Comparison of ENCODE assay signal across 22 mouse cellular contexts in genomic region chr10:23864362-23865312, GRCm38 (mm10). TPM values are rescaled to one million over a fixed set of nuclear protein-coding genes. Genes with fewer than 3 reads are reported as not detected.
DNase-seq lines count a peak whose midpoint lies in the region; ATAC-seq and TF ChIP-seq lines count a peak whose summit lies in the region.
"Had no signal": no experiment of that assay in that cellular context is flagged by ENCODE, and none has a peak within 500 bp of the region (broad histone marks: within the 10 kb centered on the region; RNA-seq: fewer than 3 reads in every experiment).

No protein-coding gene starts in this region.

- no peaks in the 10 kb centered on the region for H3K27me3 ChIP-seq in kidney, embryonic 16.5 days (ENCODE audit: insufficient read depth, low read length)
- no peaks in the 10 kb centered on the region for H3K27me3 ChIP-seq in midbrain, postnatal 0 days (ENCODE audit: insufficient read depth, low read length)
- no peaks in the 10 kb centered on the region for H3K27me3 ChIP-seq in midbrain, embryonic 16.5 days (ENCODE audit: control insufficient read depth, insufficient read depth, low read depth, low read length)
- H3K27me3 ChIP-seq: heart, embryonic 15.5 days; liver, embryonic 13.5 days; midbrain, embryonic 13.5 days had no signal

- peaks cover 17% of the 10 kb centered on the region for H3K9me3 ChIP-seq in kidney, embryonic 16.5 days (ENCODE audit: low read length)
- H3K9me3 ChIP-seq in midbrain, postnatal 0 days (ENCODE audit: low read length): no peaks in the 10 kb centered on the region
- H3K9me3 ChIP-seq in midbrain, embryonic 16.5 days (replicated peaks; ENCODE audit: control insufficient read depth, low read length, poor library complexity, severe bottlenecking): peaks cover 7% of the 10 kb centered on the region
- H3K9me3 ChIP-seq: heart, embryonic 15.5 days; midbrain, embryonic 13.5 days had no signal

- 0 out of 2 replicates have a peak, but pooled peaks have one; percentile 46 for ATAC-seq in kidney, embryonic 16.5 days (ENCODE audit: low FRiP score, low TSS enrichment)
- ATAC-seq in midbrain, postnatal 0 days (ENCODE audit: low FRiP score): no peak
- ATAC-seq in midbrain, embryonic 16.5 days: no peak
- ATAC-seq in granulocyte monocyte progenitor cell, adult 5-6 weeks (replicated peaks; ENCODE audit: poor library complexity, severe bottlenecking): peak; percentile 78
- 0 out of 2 replicates have a peak, but pooled peaks have one; percentile 46 for ATAC-seq in neutrophil, adult 5-6 weeks (ENCODE audit: extremely low read depth, insufficient number of reproducible peaks, low FRiP score, poor library complexity, severe bottlenecking)
- ATAC-seq in inflammation-experienced regulatory T-cells, adult 6 months: no peak
- ATAC-seq: midbrain, embryonic 13.5 days had no signal

- H3K4me1 ChIP-seq in kidney, embryonic 16.5 days (ENCODE audit: insufficient read depth, low read length): 0 out of 2 replicates have a peak, but pooled peaks cover 3% of the 10 kb centered on the region
- H3K4me1 ChIP-seq in midbrain, postnatal 0 days (ENCODE audit: insufficient read depth, low read length): no peaks in the 10 kb centered on the region
- no peaks in the 10 kb centered on the region for H3K4me1 ChIP-seq in midbrain, embryonic 16.5 days (ENCODE audit: control insufficient read depth, insufficient read depth, low read length)
- H3K4me1 ChIP-seq: forebrain, embryonic 10.5 days; heart, embryonic 15.5 days; liver, embryonic 13.5 days; midbrain, embryonic 13.5 days had no signal

- WGBS in kidney, embryonic 16.5 days: 48% methylated on average over 9 of the region's 9 CpGs
- 85% methylated on average over 9 of the region's 9 CpGs for WGBS in midbrain, postnatal 0 days
- 88% methylated on average over 9 of the region's 9 CpGs for whole genome bisulfite sequencing in midbrain, embryonic 16.5 days

- TF ChIP-seq CTCF in midbrain, postnatal 0 days (IDR thresholded peaks at IDR 0.05): no peak

- H3K4me3 ChIP-seq in kidney, embryonic 16.5 days (ENCODE audit: low read length): no peak overlapping the region
- no peak overlapping the region for H3K4me3 ChIP-seq in midbrain, postnatal 0 days (ENCODE audit: low read depth, low read length)
- no peak overlapping the region for H3K4me3 ChIP-seq in midbrain, embryonic 16.5 days (ENCODE audit: low read depth, low read length)
- H3K4me3 ChIP-seq: forebrain, embryonic 10.5 days; heart, embryonic 15.5 days; liver, embryonic 13.5 days; midbrain, embryonic 13.5 days had no signal

- H3K9ac ChIP-seq in kidney, embryonic 16.5 days (replicated peaks; ENCODE audit: low read length): no peak overlapping the region
- no peak overlapping the region for H3K9ac ChIP-seq in midbrain, postnatal 0 days (replicated peaks; ENCODE audit: low read length, poor library complexity, severe bottlenecking)
- H3K9ac ChIP-seq in midbrain, embryonic 16.5 days (ENCODE audit: low read depth, low read length): no peak overlapping the region
- H3K9ac ChIP-seq: heart, embryonic 15.5 days; hindbrain, embryonic 14.5 days; liver, embryonic 13.5 days; midbrain, embryonic 13.5 days had no signal

- H3K27ac ChIP-seq in kidney, embryonic 16.5 days (ENCODE audit: low read length): no peak overlapping the region
- no peak overlapping the region for H3K27ac ChIP-seq in midbrain, postnatal 0 days (ENCODE audit: low read depth, low read length)
- no peak overlapping the region for H3K27ac ChIP-seq in midbrain, embryonic 16.5 days (ENCODE audit: low read length)
- H3K27ac ChIP-seq: forebrain, embryonic 10.5 days; heart, embryonic 15.5 days; hindbrain, embryonic 14.5 days; liver, embryonic 13.5 days; midbrain, embryonic 13.5 days had no signal

- H3K4me2 ChIP-seq in kidney, embryonic 16.5 days (replicated peaks; ENCODE audit: low read depth, low read length): no peak overlapping the region
- H3K4me2 ChIP-seq in midbrain, postnatal 0 days (ENCODE audit: low read depth, low read length, poor library complexity, severe bottlenecking): no peak overlapping the region
- no peak overlapping the region for H3K4me2 ChIP-seq in midbrain, embryonic 16.5 days (ENCODE audit: low read length)
- H3K4me2 ChIP-seq: heart, embryonic 15.5 days; hindbrain, embryonic 14.5 days; liver, embryonic 13.5 days; midbrain, embryonic 13.5 days had no signal

- no peaks in the 10 kb centered on the region for H3K36me3 ChIP-seq in kidney, embryonic 16.5 days (ENCODE audit: insufficient read depth, low read length)
- no peaks in the 10 kb centered on the region for H3K36me3 ChIP-seq in midbrain, postnatal 0 days (ENCODE audit: insufficient read depth, low read length)
- no peaks in the 10 kb centered on the region for H3K36me3 ChIP-seq in midbrain, embryonic 16.5 days (ENCODE audit: control insufficient read depth, insufficient read depth, low read length)
- H3K36me3 ChIP-seq: forebrain, embryonic 10.5 days; G1E; heart, embryonic 15.5 days; liver, embryonic 13.5 days; midbrain, embryonic 13.5 days had no signal

- no peak for DNase-seq in kidney, adult 8-10 months
- DNase-seq in midbrain, postnatal 0 days (ENCODE audit: low spot score): peak; percentile 3
- DNase-seq in urinary bladder, adult 18-20 months (ENCODE audit: low spot score in 2 of 2): no peak
- DNase-seq: cerebellum, adult 18-20 months; kidney, adult 9 months; layer of hippocampus, adult 9-11 months; liver, embryonic 13.5 days; lung, postnatal 14 days had no signal

RNA-seq across cellular contexts. Expression of gene Vnn3, which starts 13.4 kb away (rescaled TPM):
- 0.13 and 0.14 TPM in 2 replicates for polyA plus RNA-seq in kidney, embryonic 16.5 days (2015; fragmentation: Nextera tagmentation; extraction: Ambion mirVana)
- not detected in 2 replicates for total RNA-seq in midbrain, postnatal 0 days (2014; rRNA removed)
- 0.09 TPM in 1 of 2 replicates, not detected in the other for polyA plus RNA-seq in midbrain, postnatal 0 days (2015; fragmentation: Nextera tagmentation; extraction: Ambion mirVana)
- polyA plus RNA-seq in midbrain, embryonic 16.5 days (2015; fragmentation: Nextera tagmentation; extraction: Ambion mirVana): 0.22 TPM in 1 of 2 replicates, not detected in the other
- total RNA-seq in granulocyte monocyte progenitor cell, adult 5-6 weeks (2014; fragmentation: Nextera tagmentation): not detected in 2 replicates
- 0.34 TPM in 1 of 2 replicates, not detected in the other for total RNA-seq in granulocyte monocyte progenitor cell, adult 5-6 weeks (2017)
- 83.7 and 93.7 TPM in 2 replicates for total RNA-seq in neutrophil, adult 5-6 weeks (2017)
- not detected for polyA plus RNA-seq in inflammation-experienced regulatory T-cells, adult 6 months (2017; shearing (Covaris generic))
- total RNA-seq: G1E had no signal
- polyA plus RNA-seq: forebrain, embryonic 10.5 days; G1E; hindbrain, embryonic 14.5 days; midbrain, embryonic 13.5 days; neural tube, embryonic 11.5 days had no signal

RNA-seq across cellular contexts. Expression of gene Vnn1, which starts 29.9 kb away (rescaled TPM):
- polyA plus RNA-seq in kidney, embryonic 16.5 days (2015; fragmentation: Nextera tagmentation; extraction: Ambion mirVana): 4.2 and 4.5 TPM in 2 replicates
- 0.28 TPM in 1 of 2 replicates, not detected in the other for total RNA-seq in midbrain, postnatal 0 days (2014; rRNA removed)
- 0.67 and 0.83 TPM in 2 replicates for polyA plus RNA-seq in midbrain, postnatal 0 days (2015; fragmentation: Nextera tagmentation; extraction: Ambion mirVana)
- 0.25 and 0.43 TPM in 2 replicates for polyA plus RNA-seq in midbrain, embryonic 16.5 days (2015; fragmentation: Nextera tagmentation; extraction: Ambion mirVana)
- not detected in 2 replicates for total RNA-seq in granulocyte monocyte progenitor cell, adult 5-6 weeks (2014; fragmentation: Nextera tagmentation)
- total RNA-seq in granulocyte monocyte progenitor cell, adult 5-6 weeks (2017): not detected in 2 replicates
- total RNA-seq in neutrophil, adult 5-6 weeks (2017): 0.86 TPM in 1 of 2 replicates, not detected in the other
- polyA plus RNA-seq in inflammation-experienced regulatory T-cells, adult 6 months (2017; shearing (Covaris generic)): not detected
- total RNA-seq: G1E had no signal
- polyA plus RNA-seq: G1E; hindbrain, embryonic 14.5 days had no signal

RNA-seq across cellular contexts. Expression of gene Taar1, which starts 55.5 kb away (rescaled TPM):
- not detected in 2 replicates for polyA plus RNA-seq in kidney, embryonic 16.5 days (2015; fragmentation: Nextera tagmentation; extraction: Ambion mirVana)
- total RNA-seq in midbrain, postnatal 0 days (2014; rRNA removed): not detected in 2 replicates
- polyA plus RNA-seq in midbrain, postnatal 0 days (2015; fragmentation: Nextera tagmentation; extraction: Ambion mirVana): not detected in 2 replicates
- polyA plus RNA-seq in midbrain, embryonic 16.5 days (2015; fragmentation: Nextera tagmentation; extraction: Ambion mirVana): not detected in 2 replicates
- total RNA-seq in granulocyte monocyte progenitor cell, adult 5-6 weeks (2014; fragmentation: Nextera tagmentation): not detected in 2 replicates
- total RNA-seq in granulocyte monocyte progenitor cell, adult 5-6 weeks (2017): not detected in 2 replicates
- not detected in 2 replicates for total RNA-seq in neutrophil, adult 5-6 weeks (2017)
- polyA plus RNA-seq in inflammation-experienced regulatory T-cells, adult 6 months (2017; shearing (Covaris generic)): not detected
- total RNA-seq: G1E; left cerebral cortex, postnatal 14 days had no signal
- polyA plus RNA-seq: embryonic facial prominence, embryonic 14.5 days; forebrain, embryonic 10.5 days; G1E; gonadal fat pad, adult 2 months; heart, embryonic 15.5 days; hindbrain, embryonic 14.5 days; liver, embryonic 13.5 days; midbrain, embryonic 13.5 days; neural tube, embryonic 11.5 days had no signal

Comparison
In these comparisons a context has a peak if more than half of its experiments do, and no peak if none do; other contexts are left out.
1. ATAC-seq: peak in kidney, embryonic 16.5 days (single experiment), granulocyte monocyte progenitor cell, adult 5-6 weeks (single experiment) and neutrophil, adult 5-6 weeks (single experiment); none in midbrain, postnatal 0 days (single experiment), midbrain, embryonic 16.5 days (single experiment) and inflammation-experienced regulatory T-cells, adult 6 months (single experiment).